Mouse (Mus musculus): ENCODE results near the gene Zcchc4.

DNA sequence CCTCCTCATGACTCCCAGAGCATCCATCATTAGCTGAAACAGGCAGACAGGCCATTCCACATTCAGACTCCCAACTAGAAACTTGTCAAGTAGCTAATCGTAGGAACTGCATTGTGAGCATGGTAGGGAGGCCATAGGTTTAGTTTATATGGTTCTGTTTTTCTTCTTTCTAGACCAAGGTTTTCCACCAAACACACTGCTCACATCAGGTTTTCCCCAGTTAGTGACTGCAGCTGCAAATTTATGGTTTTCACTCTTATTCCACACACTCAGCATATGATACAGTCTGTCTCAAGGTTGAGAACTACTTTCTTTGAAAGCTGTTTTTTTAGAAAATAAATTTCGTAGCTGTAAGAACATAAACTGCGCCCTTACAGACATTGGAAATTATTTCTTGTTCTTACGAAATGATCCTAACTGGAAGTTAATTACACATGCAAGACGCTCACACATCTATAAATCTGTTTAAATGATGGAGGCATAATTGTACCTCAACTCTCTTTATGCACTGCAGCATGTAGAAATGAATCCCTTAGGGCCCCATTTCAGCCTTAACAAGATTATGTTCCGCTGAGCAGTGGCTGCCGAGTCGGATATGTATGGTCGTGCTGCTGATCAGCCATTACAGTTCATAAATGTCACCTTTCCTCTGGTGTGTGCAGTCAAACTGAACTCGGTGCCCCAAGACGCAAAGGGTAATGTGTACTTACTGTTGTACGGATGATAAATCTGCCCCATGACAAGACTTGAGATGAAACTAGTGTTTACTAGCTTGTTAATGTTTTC is 93.9 kb downstream of the Zcchc4 start:
- TF ChIP-seq TCF12 (IDR thresholded peaks at IDR 0.05; ENCODE audit: insufficient read depth, poor library complexity, severe bottlenecking), result no peak
- TF ChIP-seq POLR2A (IDR thresholded peaks at IDR 0.05; ENCODE audit: insufficient read length, low read depth), result no peak
- no peak for TF ChIP-seq MAX (IDR thresholded peaks at IDR 0.05; ENCODE audit: low read depth)
- TF ChIP-seq MYOG (IDR thresholded peaks at IDR 0.05; ENCODE audit: control insufficient read depth in 1 of 3, insufficient read depth in 1 of 3, insufficient read length in 2 of 3, low read depth in 2 of 3), result no peak
- no peak for TF ChIP-seq CEBPB (IDR thresholded peaks at IDR 0.05; ENCODE audit: insufficient read depth, poor library complexity, severe bottlenecking)
- TF ChIP-seq E2F4 (IDR thresholded peaks at IDR 0.05; ENCODE audit: insufficient read depth), result no peak
- no peak for TF ChIP-seq TCF3 (IDR thresholded peaks at IDR 0.05; ENCODE audit: insufficient read length, low read depth)
- no peak for TF ChIP-seq POLR2AphosphoS2 (IDR thresholded peaks at IDR 0.05; ENCODE audit: insufficient read length, low read depth)
- no peak for TF ChIP-seq USF1 (IDR thresholded peaks at IDR 0.05; ENCODE audit: low read depth)
- no peak for TF ChIP-seq REST (IDR thresholded peaks at IDR 0.05; ENCODE audit: insufficient read depth, insufficient read length)
- TF ChIP-seq MYOD1 (IDR thresholded peaks at IDR 0.05; ENCODE audit: control insufficient read depth in 1 of 3, insufficient read length in 2 of 3, low read depth in 2 of 3), result no peak
- no peak for TF ChIP-seq SRF (IDR thresholded peaks at IDR 0.05; ENCODE audit: control insufficient read depth, insufficient read length, low read depth)
